Mouse (Mus musculus): ENCODE data around the gene Me1. TPM values are rescaled to one million over a fixed set of nuclear protein-coding genes. Genes with fewer than 3 reads are reported as not detected.

Me1 gene
- total RNA-seq, 2 experiments from 2014 or later: 127 to 221 TPM

- intact Hi-C loops (cut with DNase I): loop anchor here (5.0 kb wide), 2 partner anchors 38 to 52 kb away; no protein-coding TSS in a partner anchor
- Histone ChIP-seq H3K27ac (peak overlapping the region; percentile 93), H3K4me3 (peak overlapping the region; percentile 96)
- peak; percentile 62 for DNase-seq
- TF ChIP-seq CTCF (IDR thresholded peaks at IDR 0.05): no peak
Observed at GRCm38 (mm10) chr9:86695199-86695817, 445 bp downstream of the Me1 start.

- H3K27ac ChIP-seq: peak overlapping the region; percentile 93; the same call in 1 of the 2 replicates
- peak overlapping the region; percentile 96 for H3K4me3 ChIP-seq
- intact Hi-C loops (cut with DNase I): loop anchor here (5.0 kb wide), 2 partner anchors 37 to 53 kb away; no protein-coding TSS in a partner anchor
- no peak for DNase-seq
- TF ChIP-seq CTCF (IDR thresholded peaks at IDR 0.05): no peak
Observed at GRCm38 (mm10) chr9:86694644-86695043, 1.1 kb downstream of the Me1 start.

DNA sequence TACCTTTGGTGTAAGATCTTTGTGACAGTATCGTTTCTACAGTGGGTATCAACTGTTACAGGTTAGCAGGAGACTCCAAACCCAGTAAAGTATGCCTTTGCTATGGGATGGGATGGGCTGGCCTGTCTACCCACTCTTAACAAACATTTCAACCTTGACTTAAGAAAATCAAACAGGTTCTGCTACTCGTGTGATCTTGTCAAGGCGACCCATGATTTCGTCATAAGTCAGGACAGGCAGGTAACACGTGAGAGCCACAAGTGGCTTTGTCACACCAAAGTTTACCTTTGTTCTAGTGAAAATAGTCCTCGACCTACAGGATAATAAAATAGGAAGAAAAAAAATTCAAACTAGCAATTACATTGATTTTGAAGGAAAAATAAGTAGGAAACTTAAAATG is 1.8 kb downstream of the Me1 start:
- TF ChIP-seq CTCF (IDR thresholded peaks at IDR 0.05): no peak
- no peak overlapping the region for H3K4me3 ChIP-seq
- intact Hi-C loops (cut with DNase I): no loop called here

GRCm38 (mm10) chr9:86692676-86693075 is 3.1 kb downstream of the Me1 start:
- DNase-seq: no peak
- no peak overlapping the region for H3K27ac ChIP-seq
- 0 out of 2 replicates have a peak, but pooled peaks have one; percentile 1 for TF ChIP-seq CTCF (IDR thresholded peaks at IDR 0.05)
- H3K4me3 ChIP-seq: no peak overlapping the region
- intact Hi-C loops (cut with DNase I): no loop called here

More for the DNA sequence above, 1.8 kb downstream of the Me1 start:
- H3K27ac ChIP-seq: no peak overlapping the region
- DNase-seq: no peak

- intact Hi-C loops (cut with DNase I): no loop called here
Observed at GRCm38 (mm10) chr9:86692251-86692650, 3.5 kb downstream of the Me1 start.

GRCm38 (mm10) chr9:86691101-86691500 is 4.7 kb downstream of the Me1 start:
- intact Hi-C loops (cut with DNase I): no loop called here
- no peak for DNase-seq
- TF ChIP-seq CTCF (IDR thresholded peaks at IDR 0.05): no peak
- Histone ChIP-seq H3K27ac (no peak overlapping the region), H3K4me3 (no peak overlapping the region)

More at GRCm38 (mm10) chr9:86692251-86692650, 3.5 kb downstream of the Me1 start:
- TF ChIP-seq CTCF (IDR thresholded peaks at IDR 0.05): no peak
- Histone ChIP-seq H3K4me3 (no peak overlapping the region), H3K27ac (no peak overlapping the region)
- no peak for DNase-seq

DNA sequence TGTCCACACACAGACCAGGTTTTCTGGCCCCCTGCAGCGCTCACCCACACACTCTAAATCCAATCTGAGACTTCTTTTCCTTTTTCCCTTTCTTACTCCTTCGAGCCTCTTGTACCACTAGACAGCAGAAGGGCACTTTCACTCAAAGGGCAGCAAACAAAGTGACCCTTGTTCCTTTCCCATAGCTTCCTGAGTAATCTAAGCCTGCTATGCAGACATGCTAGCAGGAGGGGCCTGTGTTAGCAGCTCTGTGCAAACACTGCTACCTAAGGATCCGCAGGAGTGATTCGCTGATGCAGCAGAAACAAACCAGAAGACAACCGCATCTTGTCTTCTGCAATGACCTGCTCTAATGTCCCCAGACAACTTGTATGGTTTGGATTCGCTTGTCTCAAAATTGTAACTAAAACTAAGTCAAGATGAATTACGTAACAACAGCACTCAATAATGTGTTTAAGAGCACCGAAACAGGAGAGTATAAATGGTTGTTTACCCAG is 12.0 kb downstream of the Me1 start:
- DNase-seq: no peak
- Histone ChIP-seq H3K4me3 (no peak overlapping the region), H3K27ac (peak overlapping the region; percentile 44)
- intact Hi-C loops (cut with DNase I): no loop called here
- TF ChIP-seq CTCF (IDR thresholded peaks at IDR 0.05): no peak

- no peak for TF ChIP-seq CTCF (IDR thresholded peaks at IDR 0.05)
- Histone ChIP-seq H3K27ac (no peak overlapping the region), H3K4me3 (no peak overlapping the region)
- intact Hi-C loops (cut with DNase I): no loop called here
- no peak for DNase-seq
Observed at GRCm38 (mm10) chr9:86682844-86683243, 12.9 kb downstream of the Me1 start.

GRCm38 (mm10) chr9:86682278-86682677 is 13.5 kb downstream of the Me1 start:
- intact Hi-C loops (cut with DNase I): no loop called here
- TF ChIP-seq CTCF (IDR thresholded peaks at IDR 0.05): no peak
- DNase-seq: no peak

GRCm38 (mm10) chr9:86680431-86680830 is 15.3 kb downstream of the Me1 start:
- no peak for DNase-seq
- no peak for TF ChIP-seq CTCF (IDR thresholded peaks at IDR 0.05)
- Histone ChIP-seq H3K4me3 (peak overlapping the region; percentile 45), H3K27ac (peak overlapping the region; percentile 89)
- intact Hi-C loops (cut with DNase I): no loop called here

More at GRCm38 (mm10) chr9:86682278-86682677, 13.5 kb downstream of the Me1 start:
- no peak overlapping the region for H3K4me3 ChIP-seq
- peak overlapping the region; percentile 89; the same call in 1 of the 2 replicates for H3K27ac ChIP-seq

DNA sequence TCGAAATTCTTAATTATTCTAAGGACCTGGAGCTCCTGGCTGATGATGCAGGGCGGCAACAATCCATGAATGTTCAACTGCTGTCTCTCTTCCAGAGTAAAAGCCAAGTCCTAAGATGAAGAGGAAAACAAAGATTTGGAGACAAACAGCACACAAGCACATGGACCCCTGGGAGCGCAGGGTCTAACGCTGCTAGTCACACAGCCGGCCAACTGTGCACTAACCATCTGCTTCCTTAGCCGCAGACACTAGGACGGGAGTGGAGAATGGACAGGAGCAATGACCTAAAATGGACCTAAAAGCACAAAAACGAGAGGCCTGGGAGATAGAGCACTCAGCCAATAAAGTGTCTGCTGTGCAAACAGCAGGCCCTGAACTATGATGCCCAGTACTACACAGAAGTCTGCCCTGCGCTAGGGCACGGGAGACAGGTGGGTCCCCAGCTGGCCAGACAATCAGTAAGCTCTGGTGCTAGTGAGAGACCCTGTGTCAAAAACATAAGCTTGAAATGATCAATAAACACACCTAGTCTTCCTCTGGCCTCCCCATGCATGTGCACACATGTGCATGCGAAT is 15.8 kb downstream of the Me1 start:
- no peak for TF ChIP-seq CTCF (IDR thresholded peaks at IDR 0.05)
- intact Hi-C loops (cut with DNase I): no loop called here
- Histone ChIP-seq H3K4me3 (peak overlapping the region; percentile 45), H3K27ac (peak overlapping the region; percentile 89)
- no peak for DNase-seq

GRCm38 (mm10) chr9:86676246-86676645 is 19.5 kb downstream of the Me1 start:
- peak; percentile 60 for DNase-seq

DNA sequence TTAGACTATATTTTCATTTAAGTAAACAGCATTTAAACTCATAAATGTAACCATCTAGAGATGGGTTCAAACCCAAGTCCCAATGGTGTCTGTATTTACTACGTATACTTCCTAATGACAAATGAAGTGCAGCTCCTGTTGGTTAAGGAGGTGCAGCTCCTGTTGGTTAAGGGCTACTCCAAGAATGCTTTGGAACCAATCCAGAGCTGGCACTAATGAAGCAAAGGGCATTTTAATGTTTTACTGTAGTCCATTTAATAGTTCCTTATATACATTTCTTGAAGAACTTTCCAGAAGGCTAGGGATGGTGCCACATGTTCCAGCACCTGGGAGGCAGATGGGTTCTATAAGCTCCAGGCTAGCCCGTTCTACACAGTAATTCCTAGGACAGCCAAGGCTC is 20.3 kb downstream of the Me1 start:
- intact Hi-C loops (cut with DNase I): no loop called here
- no peak for DNase-seq
- TF ChIP-seq CTCF (IDR thresholded peaks at IDR 0.05): no peak
- peak overlapping the region; percentile 43 for H3K27ac ChIP-seq
- no peak overlapping the region for H3K4me3 ChIP-seq

More at GRCm38 (mm10) chr9:86676246-86676645, 19.5 kb downstream of the Me1 start:
- intact Hi-C loops (cut with DNase I): no loop called here
- no peak for TF ChIP-seq CTCF (IDR thresholded peaks at IDR 0.05)
- Histone ChIP-seq H3K4me3 (no peak overlapping the region), H3K27ac (peak overlapping the region; percentile 43)

Data from gastrocnemius, adult 2 months (tissue).